Mouse (Mus musculus): ENCODE data around the gene Timp4.

DNA sequence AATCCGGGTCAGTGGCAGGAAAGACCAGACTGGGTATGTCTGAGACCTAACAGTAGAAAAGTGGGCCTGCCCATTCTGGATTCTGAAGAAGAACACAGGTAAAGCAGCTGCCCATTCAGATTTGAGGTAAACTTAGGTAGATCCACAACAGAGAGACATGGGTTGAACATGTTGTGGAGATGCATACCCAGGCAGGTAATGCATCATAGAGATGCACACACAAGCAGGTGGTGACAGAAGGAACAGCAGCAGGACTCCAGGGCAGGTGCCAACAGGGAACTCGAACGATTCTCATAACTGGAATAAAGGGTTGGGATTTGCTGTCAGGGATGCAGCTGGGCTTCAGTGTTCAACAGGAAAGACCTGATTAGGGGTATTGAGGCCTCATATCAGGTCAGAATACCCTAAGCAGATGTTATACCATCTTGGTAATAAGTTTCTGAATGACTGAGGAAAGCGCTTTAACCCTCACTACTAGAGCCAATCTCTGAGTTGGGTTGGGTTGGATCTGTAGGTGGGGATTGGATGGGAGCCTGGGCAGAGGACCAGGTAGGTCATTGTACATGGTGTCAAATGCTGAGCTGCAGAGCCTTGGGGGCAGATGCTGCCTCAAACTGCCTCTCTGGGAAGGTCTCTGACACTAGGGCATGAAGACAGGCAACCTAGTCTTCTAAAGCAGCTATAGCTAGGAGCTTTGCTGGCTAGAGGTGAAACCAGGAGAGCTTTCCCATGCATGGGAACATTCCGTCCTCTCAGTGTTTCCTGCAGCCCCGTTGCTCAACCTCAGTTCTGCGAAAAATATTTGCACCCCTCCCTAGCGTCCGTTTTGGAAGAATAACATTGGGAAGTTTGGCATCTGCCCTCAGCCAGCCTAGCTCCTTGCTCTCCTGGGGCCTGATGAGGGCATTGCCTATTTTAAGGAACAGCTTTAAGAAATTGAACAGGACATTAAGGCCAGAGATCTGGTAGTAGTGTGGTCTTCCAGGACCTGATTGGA, 13.7 kb downstream of the Timp4 start:
- no peak for TF ChIP-seq CTCF (IDR thresholded peaks at IDR 0.05; ENCODE audit: extremely low read depth, insufficient read depth, low read length)
- TF ChIP-seq POLR2A (IDR thresholded peaks at IDR 0.05; ENCODE audit: extremely low read depth, insufficient read depth, low read length): no peak
